Mouse (Mus musculus) G1E (cell line): ENCODE results near the gene Cav1. TPM values are rescaled to one million over a fixed set of nuclear protein-coding genes. Genes with fewer than 3 reads are reported as not detected.
A peak's percentile ranks its signal among the peaks of the same experiment; 100 is the strongest.

Experiments used
- ATAC-seq: 2 replicates; pipeline ENCODE4 v1.8.0; 2016; ENCODE audit warnings: mild to moderate bottlenecking; ENCODE audit not compliant: insufficient number of reproducible peaks, poor library complexity, low FRiP score, severe bottlenecking; ENCODE audit errors: extremely low read depth
- DNase-seq: peaks from one replicate; pipeline ENCODE4 v3.0.0; 2012; ENCODE audit warnings: low spot score
- H3K27me3 ChIP-seq: 2 replicates; pipeline ENCODE4 v1.6.1; 2012; ENCODE audit warnings: mild to moderate bottlenecking, low read length, inconsistent platforms; ENCODE audit not compliant: insufficient read depth
- H3K36me3 ChIP-seq: replicated peaks from 2 replicates; pipeline ENCODE3; 2012; ENCODE audit warnings: mild to moderate bottlenecking, inconsistent platforms
- H3K4me1 ChIP-seq: 2 replicates; pipeline ENCODE4 v1.6.1; 2012; ENCODE audit warnings: low read depth, low read length, inconsistent platforms, mixed read lengths; ENCODE audit not compliant: insufficient read depth
- H3K4me3 ChIP-seq: 2 replicates; pipeline ENCODE4 v1.5.1; 2012; ENCODE audit warnings: low read depth, mild to moderate bottlenecking, inconsistent platforms, low read length, moderate library complexity, mixed read lengths
- H3K9me3 ChIP-seq: replicated peaks from 2 replicates; pipeline ENCODE4 v1.6.1; 2012; ENCODE audit warnings: inconsistent platforms
- CTCF ChIP-seq: IDR thresholded peaks from 2 replicates; pipeline ENCODE4 v1.5.1; 2012; ENCODE audit warnings: low read depth, low read length, inconsistent platforms, mixed read lengths
- GATA1 ChIP-seq: IDR thresholded peaks from 2 replicates; pipeline ENCODE4 v1.6.1; 2012; ENCODE audit warnings: borderline replicate concordance, low read length, inconsistent platforms, mixed read lengths
- GATA2 ChIP-seq: IDR thresholded peaks from 2 replicates; pipeline ENCODE4 v1.6.1; 2012; ENCODE audit warnings: low read depth, low read length, inconsistent platforms, borderline replicate concordance
- POLR2AphosphoS5 ChIP-seq: IDR thresholded peaks from 2 replicates; pipeline ENCODE4 v1.6.1; 2012; ENCODE audit warnings: low read depth, low read length, inconsistent platforms; ENCODE audit not compliant: insufficient replicate concordance
- TAL1 ChIP-seq: conservative IDR thresholded peaks from 2 replicates; pipeline ENCODE4 v1.6.1; 2012; ENCODE audit warnings: low read depth, low read length, inconsistent platforms, mixed read lengths
- polyA plus RNA-seq: library from polyadenylated mRNA; stranded (reverse); fragments of >175 nt; gene quantifications from 2 replicates; pipeline ENCODE4 v1.2.3, GENCODE M21; 2012
- total RNA-seq, 2 experiments: library from RNA; stranded (forward) in 1 of 2; stranded (reverse) in 1 of 2; fragments of 200-1000 nt in 1 of 2; fragments of >200 nt in 1 of 2; fragmentation: Nextera tagmentation in 1 of 2; gene quantifications; 2 replicates each; pipeline ENCODE4 v1.2.3; 2014 to 2017

Cav1 gene
- total and polyA plus RNA-seq, 3 experiments: not detected

DNA sequence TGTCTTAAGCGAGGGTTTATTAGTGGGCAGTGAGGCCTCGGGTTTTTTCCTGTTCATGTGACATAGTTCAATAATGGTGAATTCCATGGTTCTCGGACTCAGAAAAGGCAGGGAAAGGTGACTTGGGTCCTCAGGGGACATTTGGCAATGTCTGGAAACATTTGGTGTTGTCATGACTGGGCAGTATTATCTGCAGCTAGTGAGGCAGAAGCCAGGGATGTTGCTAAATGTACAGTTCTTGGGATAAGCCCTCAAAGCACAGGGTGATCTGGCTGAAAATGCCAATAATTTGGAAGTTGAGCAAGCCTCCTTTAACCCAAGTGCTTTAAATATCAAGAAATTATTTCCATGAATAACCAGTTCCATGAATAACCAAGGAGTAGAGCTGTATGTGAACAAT lies 27.8 kb upstream of the Cav1 start:
- no peak for DNase-seq
- H3K9me3 ChIP-seq: no peaks in the 10 kb centered on the region
- H3K36me3 ChIP-seq: no peaks in the 10 kb centered on the region
- TF ChIP-seq CTCF: no peak
- TF ChIP-seq GATA1: no peak
- TF ChIP-seq GATA2: no peak
- TF ChIP-seq POLR2AphosphoS5: no peak
- TF ChIP-seq TAL1: no peak
- H3K4me1 ChIP-seq: no peaks in the 10 kb centered on the region
- peaks cover 3% of the 10 kb centered on the region; the same call in 1 of the 2 replicates for H3K27me3 ChIP-seq
- no peak overlapping the region for H3K4me3 ChIP-seq
- no peak for ATAC-seq

DNA sequence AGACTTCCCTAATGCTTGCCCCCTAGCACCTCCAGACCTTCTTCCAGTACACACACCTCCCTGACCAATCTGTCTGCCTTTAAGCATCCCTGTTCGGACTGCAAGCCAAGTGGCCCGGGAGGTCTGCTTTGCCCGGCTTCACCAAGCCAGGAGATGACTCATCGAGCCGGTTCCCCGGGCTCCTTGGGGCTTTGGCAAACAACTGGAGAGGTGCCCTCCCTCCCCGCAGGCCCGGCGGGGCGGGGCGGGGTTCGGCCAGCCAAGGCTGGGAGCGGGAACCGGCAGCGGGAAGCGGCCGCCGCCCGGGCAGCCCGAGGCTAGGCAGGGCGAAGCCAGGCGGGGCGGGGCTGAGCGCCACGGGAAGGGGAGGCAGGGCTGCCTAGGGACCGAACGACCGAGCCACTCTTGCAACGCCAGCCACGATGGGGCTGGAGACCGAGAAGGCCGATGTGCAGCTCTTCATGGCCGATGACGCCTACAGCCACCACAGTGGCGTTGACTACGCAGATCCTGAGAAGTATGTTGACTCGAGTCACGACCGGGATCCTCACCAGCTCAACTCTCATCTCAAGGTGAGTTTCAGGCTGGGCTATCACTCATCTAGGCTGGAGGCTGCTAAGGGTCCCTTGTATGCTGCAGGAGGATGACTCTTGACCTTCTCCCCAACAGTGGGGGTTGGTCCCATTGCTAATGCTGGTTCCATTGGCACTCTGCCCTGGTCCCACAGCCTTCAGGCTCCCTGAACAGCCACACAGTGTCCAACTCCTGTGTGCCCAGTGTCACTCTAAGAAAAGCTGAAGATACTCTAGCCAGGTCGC lies 25.0 kb upstream of the Cav1 start, which contains the start of gene Cav2:
Gene Cav2 (plus strand): TSS at position 247 of the 818 bp plus-strand sequence.
- no peaks in the 10 kb centered on the region for H3K9me3 ChIP-seq
- H3K4me1 ChIP-seq: no peaks in the 10 kb centered on the region
- peaks cover 3% of the 10 kb centered on the region; the same call in 1 of the 2 replicates for H3K27me3 ChIP-seq
- ATAC-seq (no peak), DNase-seq (no peak)
- H3K36me3 ChIP-seq: no peaks in the 10 kb centered on the region
- H3K4me3 ChIP-seq: no peak within 1 kb of the TSS
- no peak for TF ChIP-seq TAL1
- no peak for TF ChIP-seq GATA2
- no peak for TF ChIP-seq CTCF
- no peak for TF ChIP-seq POLR2AphosphoS5
- TF ChIP-seq GATA1: no peak

DNA sequence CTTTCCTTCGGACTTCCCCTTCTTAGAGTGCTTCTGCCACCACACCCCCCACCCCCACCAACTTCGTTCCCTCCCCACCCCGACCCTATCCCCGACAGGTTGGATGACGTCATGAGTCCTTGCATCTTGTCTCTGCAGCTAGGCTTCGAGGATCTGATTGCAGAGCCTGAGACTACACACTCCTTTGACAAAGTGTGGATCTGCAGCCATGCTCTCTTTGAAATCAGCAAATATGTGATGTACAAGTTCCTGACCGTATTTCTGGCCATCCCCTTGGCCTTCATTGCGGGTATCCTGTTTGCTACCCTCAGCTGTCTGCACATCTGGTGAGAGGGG lies 24.4 kb upstream of the Cav1 start:
- DNase-seq (no peak), ATAC-seq (no peak)
- Histone ChIP-seq H3K9me3 (no peaks in the 10 kb centered on the region), H3K4me3 (no peak overlapping the region), H3K4me1 (no peaks in the 10 kb centered on the region), H3K36me3 (no peaks in the 10 kb centered on the region), H3K27me3 (peaks cover 3% of the 10 kb centered on the region; the same call in 1 of the 2 replicates)
- TF ChIP-seq CTCF: no peak
- no peak for TF ChIP-seq GATA2
- TF ChIP-seq TAL1: no peak
- TF ChIP-seq POLR2AphosphoS5: no peak
- TF ChIP-seq GATA1: no peak

DNA sequence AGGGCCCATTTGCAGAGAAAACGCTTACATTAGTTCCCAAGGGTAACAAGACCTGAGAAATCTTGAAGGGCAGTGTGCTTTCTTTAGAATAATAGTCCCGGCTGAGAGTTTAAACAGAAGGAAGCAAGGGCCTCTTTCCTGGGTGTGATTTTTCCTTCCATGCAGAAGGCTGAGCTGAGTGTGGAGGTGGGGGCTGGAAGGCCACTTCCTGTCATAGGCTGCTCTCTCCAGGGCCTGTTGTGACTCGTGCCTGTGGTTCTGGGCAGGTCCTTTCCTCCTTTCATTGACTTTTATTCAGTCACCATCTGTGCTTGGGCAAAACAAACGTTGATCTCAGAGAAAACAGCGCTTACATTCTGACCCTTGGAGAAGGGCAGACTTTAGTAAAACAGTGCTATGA lies 24.0 kb upstream of the Cav1 start:
- H3K27me3 ChIP-seq: peaks cover 3% of the 10 kb centered on the region; the same call in 1 of the 2 replicates
- H3K4me3 ChIP-seq: no peak overlapping the region
- TF ChIP-seq POLR2AphosphoS5 (no peak), GATA1 (no peak), GATA2 (no peak), TAL1 (no peak)
- ATAC-seq (no peak), DNase-seq (no peak)
- H3K9me3 ChIP-seq: no peaks in the 10 kb centered on the region
- no peaks in the 10 kb centered on the region for H3K4me1 ChIP-seq
- no peaks in the 10 kb centered on the region for H3K36me3 ChIP-seq

DNA sequence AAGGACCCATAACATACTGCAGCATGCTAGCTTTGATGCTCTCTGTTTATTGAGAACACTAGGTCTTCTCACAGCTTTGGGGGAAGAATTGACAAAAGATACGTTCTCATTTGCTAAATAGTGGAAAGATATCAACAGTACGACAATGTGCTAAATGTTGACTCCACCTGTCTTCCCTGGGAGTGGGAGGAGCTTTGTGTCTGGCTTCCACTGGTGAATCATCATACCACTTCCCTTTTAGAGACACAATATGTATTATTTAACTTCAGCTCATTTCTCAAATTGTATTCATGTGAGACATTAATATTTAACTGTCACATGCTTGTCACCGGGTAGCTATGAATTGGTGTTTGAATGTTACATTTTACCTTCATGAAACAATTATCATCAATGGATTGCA lies 22.3 kb upstream of the Cav1 start:
- Histone ChIP-seq H3K9me3 (no peaks in the 10 kb centered on the region), H3K36me3 (no peaks in the 10 kb centered on the region), H3K4me1 (no peaks in the 10 kb centered on the region), H3K27me3 (peaks cover 3% of the 10 kb centered on the region; the same call in 1 of the 2 replicates), H3K4me3 (no peak overlapping the region)
- TF ChIP-seq POLR2AphosphoS5: no peak
- TF ChIP-seq GATA2: no peak
- no peak for TF ChIP-seq GATA1
- TF ChIP-seq CTCF: no peak
- DNase-seq (no peak), ATAC-seq (no peak)

DNA sequence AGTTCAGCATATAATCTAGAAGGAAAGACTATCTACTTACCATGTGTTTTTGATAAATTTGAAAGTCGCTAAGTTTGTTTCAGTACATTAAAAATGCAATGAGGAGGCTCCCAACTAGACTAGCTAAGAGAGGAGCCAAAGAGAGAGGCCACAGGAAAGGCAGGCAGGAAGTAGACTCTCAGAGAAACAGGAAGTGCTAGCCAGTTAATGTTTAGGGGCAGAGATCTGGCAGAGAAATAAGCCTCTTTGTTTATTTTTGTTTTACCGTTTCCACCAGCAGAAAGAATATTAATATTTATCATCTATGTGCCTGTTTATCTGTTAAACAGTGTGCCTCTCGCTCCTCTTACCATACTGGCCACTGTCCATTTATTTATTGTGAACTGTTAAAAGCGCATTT lies 19.8 kb upstream of the Cav1 start:
- TF ChIP-seq POLR2AphosphoS5: no peak
- no peak for TF ChIP-seq GATA1
- no peak for TF ChIP-seq CTCF
- TF ChIP-seq TAL1: no peak
- no peak for TF ChIP-seq GATA2
- Histone ChIP-seq H3K4me1 (no peaks in the 10 kb centered on the region), H3K4me3 (no peak overlapping the region), H3K36me3 (no peaks in the 10 kb centered on the region), H3K9me3 (no peaks in the 10 kb centered on the region), H3K27me3 (no peaks in the 10 kb centered on the region)
- DNase-seq (no peak), ATAC-seq (peak; percentile 68; the same call in 1 of the 2 replicates)
